Mouse (Mus musculus): ENCODE data around the gene Gm14781. TPM values are rescaled to one million over a fixed set of nuclear protein-coding genes. Genes with fewer than 3 reads are reported as not detected.
"Not testable (repeated sequence)": the region's sequence is repeated elsewhere in the genome, so short reads cannot be mapped to it uniquely, and the experiment has no call there.

Gm14781 gene
- not detected for total RNA-seq (2021)

GRCm38 (mm10) chrX:91631894-91632293 lies at the start of gene Gm14781:
Gm14781 (plus strand) TSS chrX:91632194.
- not testable (repeated sequence) for DNase-seq

- not testable (repeated sequence) for DNase-seq
These were observed 23.1 kb downstream of the Gm14781 start for GRCm38 (mm10) chrX:91654964-91655575.

Other genes with a start within 250 kb of the Gm14781 start
- gene Gm5072, start 239.7 kb upstream of the Gm14781 start, total RNA-seq (2021): not detected
- gene Gm8914, start 152.1 kb upstream of the Gm14781 start, total RNA-seq (2021): not detected
- not detected for gene 1700084M14Rik, start 56.3 kb upstream of the Gm14781 start, total RNA-seq (2021)
- not detected for gene Mageb5, start 150.8 kb downstream of the Gm14781 start, total RNA-seq (2021)